Mouse (Mus musculus): ENCODE results near the gene Gm37240. TPM values are rescaled to one million over a fixed set of nuclear protein-coding genes. Genes with fewer than 3 reads are reported as not detected.
"Not testable (repeated sequence)": the region's sequence is repeated elsewhere in the genome, so short reads cannot be mapped to it uniquely, and the experiment has no call there.

The Gm37240 gene
- polyA plus RNA-seq, 1 experiment from 2014 or later: not detected

- Histone ChIP-seq H3K4me1 (replicated peaks) (peaks cover 23% of the 10 kb centered on the region), H3K36me3 (no peaks in the 10 kb centered on the region), H3K4me2 (no peak overlapping the region), H3K9ac (no peak overlapping the region), H3K9me3 (no peaks in the 10 kb centered on the region), H3K27me3 (no peaks in the 10 kb centered on the region), H3K27ac (replicated peaks) (no peak overlapping the region), H3K4me3 (no peak overlapping the region)
- no peak for ATAC-seq (ENCODE audit: low read depth)
- WGBS: 72% methylated on average over 4 of the region's 4 CpGs
Observed at GRCm38 (mm10) chr3:84866866-84867265, 1020.5 kb downstream of the Gm37240 start.

DNA sequence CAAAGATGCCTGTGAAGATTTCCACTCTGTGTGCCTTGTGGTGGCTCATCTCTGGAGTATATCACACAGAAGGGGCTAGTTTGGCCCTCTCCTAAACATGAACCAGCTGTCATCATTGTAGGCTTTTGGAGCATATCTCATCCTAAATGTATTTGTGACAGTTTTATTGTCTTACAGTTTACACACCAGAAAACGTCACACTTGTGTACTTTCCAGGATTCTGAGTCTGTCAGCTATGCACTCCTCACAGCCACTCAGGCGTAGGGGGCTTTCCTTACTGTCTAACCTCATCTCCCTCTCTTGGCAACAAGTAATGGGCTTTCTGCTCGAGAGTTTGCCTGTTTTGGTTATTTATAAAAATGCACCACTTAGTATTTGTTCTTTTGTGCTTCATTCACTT is 1021.6 kb downstream of the Gm37240 start:
- H3K9me3 ChIP-seq: no peaks in the 10 kb centered on the region
- no peak overlapping the region for H3K4me3 ChIP-seq
- no peaks in the 10 kb centered on the region for H3K27me3 ChIP-seq
- H3K9ac ChIP-seq: no peak overlapping the region
- no peak for ATAC-seq (ENCODE audit: low read depth)
- peaks cover 23% of the 10 kb centered on the region for H3K4me1 ChIP-seq (replicated peaks)
- H3K36me3 ChIP-seq: no peaks in the 10 kb centered on the region
- H3K27ac ChIP-seq (replicated peaks): no peak overlapping the region
- 71% methylated on average over 3 of the region's 3 CpGs for WGBS
- no peak overlapping the region for H3K4me2 ChIP-seq

GRCm38 (mm10) chr3:84861817-84862216 is 1025.5 kb downstream of the Gm37240 start:
- H3K9me3 ChIP-seq; ATAC-seq (ENCODE audit: low read depth); H3K27ac ChIP-seq (replicated peaks); H3K9ac ChIP-seq; H3K4me1 ChIP-seq (replicated peaks); H3K4me3 ChIP-seq; H3K27me3 ChIP-seq; H3K36me3 ChIP-seq; H3K4me2 ChIP-seq: not testable (repeated sequence)
- WGBS: 94% methylated on average over 3 of the region's 3 CpGs

GRCm38 (mm10) chr3:84860669-84861068 is 1026.6 kb downstream of the Gm37240 start:
- WGBS: 83% methylated on average over 1 of the region's 1 CpGs
- Histone ChIP-seq H3K4me3 (no peak overlapping the region), H3K9me3 (no peaks in the 10 kb centered on the region), H3K4me1 (replicated peaks) (no peaks in the 10 kb centered on the region), H3K9ac (no peak overlapping the region), H3K36me3 (no peaks in the 10 kb centered on the region), H3K27me3 (no peaks in the 10 kb centered on the region), H3K27ac (replicated peaks) (no peak overlapping the region), H3K4me2 (no peak overlapping the region)
- no peak for ATAC-seq (ENCODE audit: low read depth)

DNA sequence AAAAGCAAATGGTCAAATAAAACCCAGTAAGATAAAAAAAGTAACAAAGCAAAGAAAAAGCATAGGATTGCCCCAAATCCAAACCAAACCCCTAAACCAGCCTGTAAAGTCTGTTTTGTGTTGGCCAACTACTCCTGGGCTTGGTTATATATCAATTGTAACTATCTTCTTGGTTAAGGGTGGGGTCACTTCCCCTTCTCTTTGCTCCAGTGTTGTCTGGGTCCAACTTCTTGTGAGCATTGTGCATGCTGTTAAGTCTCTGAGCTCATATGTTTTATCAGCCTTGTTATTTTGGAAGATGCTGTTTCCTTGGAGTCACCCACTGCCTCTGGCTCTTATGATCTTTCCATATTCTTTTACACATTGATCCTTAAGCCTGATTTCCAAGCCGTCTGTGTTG is 1032.9 kb downstream of the Gm37240 start:
- H3K27ac ChIP-seq (replicated peaks): no peak overlapping the region
- ATAC-seq (ENCODE audit: low read depth): no peak
- no peaks in the 10 kb centered on the region; the same call in 1 of the 2 replicates for H3K4me1 ChIP-seq (replicated peaks)
- no peak overlapping the region for H3K9ac ChIP-seq
- no peaks in the 10 kb centered on the region for H3K9me3 ChIP-seq
- WGBS: 94% methylated on average over 1 of the region's 1 CpGs
- no peak overlapping the region for H3K4me2 ChIP-seq
- H3K4me3 ChIP-seq: no peak overlapping the region
- no peaks in the 10 kb centered on the region for H3K27me3 ChIP-seq
- no peaks in the 10 kb centered on the region for H3K36me3 ChIP-seq

DNA sequence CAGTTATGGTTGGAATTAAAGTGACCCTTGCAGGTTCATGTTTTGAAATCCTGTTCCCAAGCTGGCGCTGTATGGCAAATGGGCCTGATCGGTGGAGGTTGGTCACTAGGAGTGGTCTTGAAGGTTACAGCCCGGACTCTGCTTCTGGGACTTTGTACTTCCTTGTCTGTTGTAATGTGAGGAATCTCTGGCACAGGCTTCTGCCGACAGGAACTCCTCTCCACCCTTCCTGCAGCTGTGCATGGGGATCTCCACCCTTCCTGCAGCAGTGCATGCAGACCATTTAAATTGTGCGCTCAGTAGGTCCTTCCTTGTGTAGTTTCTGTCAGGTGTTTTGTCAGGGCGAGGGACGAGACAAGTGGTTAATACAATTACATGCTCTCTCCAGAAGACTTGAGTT is 1034.4 kb downstream of the Gm37240 start:
- no peak for ATAC-seq (ENCODE audit: low read depth)
- H3K27ac ChIP-seq (replicated peaks): no peak overlapping the region
- no peak overlapping the region for H3K9ac ChIP-seq
- WGBS: 88% methylated on average over 7 of the region's 7 CpGs
- no peak overlapping the region for H3K4me3 ChIP-seq
- no peaks in the 10 kb centered on the region for H3K9me3 ChIP-seq
- H3K36me3 ChIP-seq: no peaks in the 10 kb centered on the region
- H3K4me2 ChIP-seq: no peak overlapping the region
- H3K4me1 ChIP-seq (replicated peaks): no peaks in the 10 kb centered on the region; the same call in 1 of the 2 replicates
- no peaks in the 10 kb centered on the region for H3K27me3 ChIP-seq

DNA sequence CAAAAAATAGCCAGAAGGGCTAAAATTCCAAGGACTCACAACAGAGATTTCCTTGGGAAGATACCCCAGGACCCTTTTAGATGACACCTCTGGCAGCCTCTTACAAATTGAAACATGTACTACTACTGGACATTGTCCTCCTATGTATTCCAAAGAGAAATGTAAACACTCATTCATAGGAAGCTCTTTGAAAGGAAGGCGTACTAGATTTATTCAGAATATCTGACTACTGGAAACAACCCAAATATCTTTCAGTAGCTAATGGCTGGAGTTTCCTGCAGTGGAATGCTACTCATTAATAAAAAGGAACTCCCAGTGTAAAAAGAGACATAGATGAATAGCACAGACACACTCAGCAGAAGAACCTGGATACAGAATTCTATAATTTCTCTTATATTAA is 1035.5 kb downstream of the Gm37240 start:
- ATAC-seq (ENCODE audit: low read depth): no peak
- H3K4me1 ChIP-seq (replicated peaks): no peaks in the 10 kb centered on the region; the same call in 1 of the 2 replicates
- H3K27ac ChIP-seq (replicated peaks): no peak overlapping the region
- H3K4me2 ChIP-seq: no peak overlapping the region
- no peaks in the 10 kb centered on the region for H3K36me3 ChIP-seq
- no peak overlapping the region for H3K4me3 ChIP-seq
- H3K9me3 ChIP-seq: no peaks in the 10 kb centered on the region
- H3K27me3 ChIP-seq: no peaks in the 10 kb centered on the region
- WGBS: 88% methylated on average over 1 of the region's 1 CpGs
- H3K9ac ChIP-seq: no peak overlapping the region

- WGBS: 88% methylated on average over 1 of the region's 1 CpGs
- no peak for ATAC-seq (ENCODE audit: low read depth)
- Histone ChIP-seq H3K27ac (replicated peaks) (no peak overlapping the region), H3K27me3 (no peaks in the 10 kb centered on the region), H3K4me3 (no peak overlapping the region), H3K9me3 (no peaks in the 10 kb centered on the region), H3K4me1 (replicated peaks) (no peaks in the 10 kb centered on the region; the same call in 1 of the 2 replicates), H3K4me2 (no peak overlapping the region), H3K9ac (no peak overlapping the region), H3K36me3 (no peaks in the 10 kb centered on the region)
Observed at GRCm38 (mm10) chr3:84850418-84850817, 1036.9 kb downstream of the Gm37240 start.

DNA sequence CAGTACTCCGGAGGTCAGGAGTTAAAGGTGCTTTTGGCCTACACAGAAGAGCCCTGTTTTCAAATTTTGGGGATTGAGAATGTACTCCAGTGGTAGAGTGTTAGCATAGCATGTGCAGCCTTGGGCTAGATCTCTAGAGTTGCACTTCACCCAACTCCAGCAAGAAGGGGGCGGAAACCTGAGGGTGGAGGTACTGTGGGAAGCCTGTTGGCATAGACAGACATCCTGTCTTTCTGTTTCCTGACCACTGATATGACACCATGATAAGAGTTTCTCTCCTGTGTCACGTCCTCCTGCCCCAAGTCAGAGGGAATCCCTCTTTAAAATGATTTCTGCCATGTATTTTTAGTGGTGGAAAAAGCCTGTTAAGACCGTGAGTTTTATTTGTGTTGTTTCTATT is 1038.5 kb downstream of the Gm37240 start:
- H3K27ac ChIP-seq (replicated peaks): no peak overlapping the region
- H3K4me3 ChIP-seq: no peak overlapping the region
- no peak overlapping the region for H3K9ac ChIP-seq
- no peak for ATAC-seq (ENCODE audit: low read depth)
- H3K4me1 ChIP-seq (replicated peaks): no peaks in the 10 kb centered on the region; the same call in 1 of the 2 replicates
- H3K27me3 ChIP-seq: no peaks in the 10 kb centered on the region
- no peak overlapping the region for H3K4me2 ChIP-seq
- H3K36me3 ChIP-seq: no peaks in the 10 kb centered on the region
- no peaks in the 10 kb centered on the region for H3K9me3 ChIP-seq
- WGBS: 87% methylated on average over 4 of the region's 4 CpGs

- Histone ChIP-seq H3K36me3 (no peaks in the 10 kb centered on the region), H3K27me3 (no peaks in the 10 kb centered on the region), H3K27ac (replicated peaks) (no peak overlapping the region), H3K4me1 (replicated peaks) (no peaks in the 10 kb centered on the region), H3K4me2 (no peak overlapping the region), H3K9ac (no peak overlapping the region), H3K9me3 (no peaks in the 10 kb centered on the region), H3K4me3 (no peak overlapping the region)
- no peak for ATAC-seq (ENCODE audit: low read depth)
- 34% methylated on average over 1 of the region's 1 CpGs for WGBS
Observed at GRCm38 (mm10) chr3:84843594-84843993, 1043.7 kb downstream of the Gm37240 start.

DNA sequence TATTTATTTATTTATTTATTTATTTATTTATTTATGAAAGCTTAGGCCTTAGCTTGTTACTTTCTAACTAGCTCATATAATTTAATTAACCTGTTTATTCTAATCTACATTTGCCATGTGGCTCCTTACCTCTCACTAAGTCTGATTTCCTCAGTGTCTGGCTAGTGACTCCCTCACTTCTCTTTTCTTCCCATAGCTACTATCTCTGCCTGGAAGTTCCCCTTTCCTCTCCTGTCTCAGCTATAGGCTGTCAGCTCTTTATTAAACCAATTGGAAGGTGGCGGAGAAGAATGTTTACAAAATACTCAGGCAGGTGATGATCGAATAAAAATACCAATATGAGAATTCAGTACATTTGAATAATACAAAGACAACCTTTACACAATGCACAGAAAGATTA is 1044.5 kb downstream of the Gm37240 start:
- Histone ChIP-seq H3K4me1 (replicated peaks) (no peaks in the 10 kb centered on the region), H3K4me3 (no peak overlapping the region), H3K9ac (no peak overlapping the region), H3K9me3 (no peaks in the 10 kb centered on the region), H3K27ac (replicated peaks) (no peak overlapping the region), H3K27me3 (no peaks in the 10 kb centered on the region), H3K4me2 (no peak overlapping the region), H3K36me3 (no peaks in the 10 kb centered on the region)
- WGBS: 92% methylated on average over 2 of the region's 2 CpGs
- ATAC-seq (ENCODE audit: low read depth): no peak

DNA sequence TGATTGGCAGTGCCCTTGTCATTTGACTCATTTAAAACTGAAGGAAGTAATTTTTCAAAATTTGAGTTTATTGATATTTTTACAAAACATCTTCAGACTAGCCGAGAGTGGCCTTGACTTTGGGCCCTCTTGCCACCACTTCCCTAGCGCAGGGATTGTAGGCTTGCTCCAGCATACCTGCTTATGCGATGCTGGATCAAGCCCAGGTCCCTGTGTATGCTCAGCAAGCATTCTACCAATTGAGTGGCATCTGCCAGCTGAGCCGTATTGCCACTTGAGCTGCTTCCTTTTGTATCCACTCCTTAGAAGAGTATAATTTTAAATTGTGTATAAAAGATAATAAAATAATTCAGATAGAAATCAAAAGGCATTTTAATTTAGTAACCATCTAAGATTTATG is 1046.0 kb downstream of the Gm37240 start:
- no peak for ATAC-seq (ENCODE audit: low read depth)
- H3K4me1 ChIP-seq (replicated peaks): no peaks in the 10 kb centered on the region
- no peak overlapping the region for H3K4me2 ChIP-seq
- H3K36me3 ChIP-seq: no peaks in the 10 kb centered on the region
- no peaks in the 10 kb centered on the region for H3K9me3 ChIP-seq
- 90% methylated on average over 4 of the region's 4 CpGs for WGBS
- no peaks in the 10 kb centered on the region for H3K27me3 ChIP-seq
- no peak overlapping the region for H3K9ac ChIP-seq
- no peak overlapping the region for H3K27ac ChIP-seq (replicated peaks)
- no peak overlapping the region for H3K4me3 ChIP-seq

GRCm38 (mm10) chr3:84839499-84839898 is 1047.8 kb downstream of the Gm37240 start:
- H3K27ac ChIP-seq (replicated peaks): no peak overlapping the region
- no peak for ATAC-seq (ENCODE audit: low read depth)
- no peaks in the 10 kb centered on the region for H3K4me1 ChIP-seq (replicated peaks)
- no peak overlapping the region for H3K4me3 ChIP-seq
- no peak overlapping the region for H3K4me2 ChIP-seq
- no peak overlapping the region for H3K9ac ChIP-seq
- no peaks in the 10 kb centered on the region for H3K27me3 ChIP-seq
- 85% methylated on average over 5 of the region's 5 CpGs for WGBS
- H3K9me3 ChIP-seq: no peaks in the 10 kb centered on the region
- no peaks in the 10 kb centered on the region for H3K36me3 ChIP-seq

Data from neural tube, embryonic 13.5 days (tissue).